Mouse (Mus musculus): ENCODE measurements around the gene Gja10. TPM values are rescaled to one million over a fixed set of nuclear protein-coding genes. Genes with fewer than 3 reads are reported as not detected.
A peak's percentile ranks its signal among the peaks of the same experiment; 100 is the strongest.

Gja10 gene
- total and polyA plus RNA-seq, 3 experiments, result not detected

- TF ChIP-seq RCOR1 (IDR thresholded peaks at IDR 0.05; ENCODE audit: low read depth, low read length), result no peak
- TF ChIP-seq TCF12 (IDR thresholded peaks at IDR 0.05; ENCODE audit: low read depth, low read length), result no peak
- no peak for TF ChIP-seq BHLHE40 (IDR thresholded peaks at IDR 0.05; ENCODE audit: borderline replicate concordance, low read depth, low read length)
- TF ChIP-seq ZKSCAN1 (IDR thresholded peaks at IDR 0.05; ENCODE audit: low read depth, low read length), result no peak
- TF ChIP-seq USF2 (IDR thresholded peaks at IDR 0.05; ENCODE audit: borderline replicate concordance in 1 of 2, insufficient read depth in 1 of 2, low read depth in 1 of 2, low read length in 2 of 2), result no peak
- peak; percentile 88 to 93 for TF ChIP-seq POLR2A (IDR thresholded peaks at IDR 0.05; ENCODE audit: control insufficient read depth in 1 of 2, insufficient read depth in 1 of 2, low read depth in 1 of 2, low read length in 2 of 2, poor library complexity in 1 of 2)
- TF ChIP-seq POLR2AphosphoS2 (IDR thresholded peaks at IDR 0.05; ENCODE audit: low read length), result peak; percentile 77; the same call in 1 of the 2 replicates
- peak; percentile 67 for TF ChIP-seq KAT2A (conservative IDR thresholded peaks at IDR 0.05; ENCODE audit: low read depth, low read length)
- TF ChIP-seq ZMIZ1 (IDR thresholded peaks at IDR 0.05; ENCODE audit: low read depth, low read length), result 0 out of 2 replicates have a peak, but pooled peaks have one; percentile 40
- TF ChIP-seq ETS1 (IDR thresholded peaks at IDR 0.05; ENCODE audit: low read depth, low read length), result peak; percentile 79
Measured at GRCm38 (mm10) chr4:32615034-32615881, 12.7 kb upstream of the Gja10 start, which contains the start of gene Casp8ap2 (continued).

GRCm38 (mm10) chr4:32601135-32601534, 1.4 kb downstream of the Gja10 start:
- Histone ChIP-seq H3K9ac (ENCODE audit: control insufficient read depth, low read depth, low read length, poor library complexity, severe bottlenecking) (no peak overlapping the region), H3K9me3 (replicated peaks; ENCODE audit: insufficient read depth, low read length) (no peaks in the 10 kb centered on the region), H3K4me1 (ENCODE audit: control insufficient read depth in 1 of 2, insufficient read depth in 2 of 2, low read length in 2 of 2) (no peaks in the 10 kb centered on the region), H3K27me3 (ENCODE audit: control insufficient read depth in 1 of 2, insufficient read depth in 2 of 2, low read length in 2 of 2) (peaks cover 10 to 13% of the 10 kb centered on the region in 2 experiments), H3K4me3 (ENCODE audit: control insufficient read depth in 1 of 2, insufficient read depth in 1 of 2, low read depth in 2 of 2, low read length in 2 of 2) (no peak overlapping the region), H3K79me2 (ENCODE audit: control insufficient read depth, insufficient read depth, low read length, poor library complexity) (no peaks in the 10 kb centered on the region), H3K27ac (ENCODE audit: control insufficient read depth, low read depth, low read length) (no peak overlapping the region), H3K36me3 (ENCODE audit: control insufficient read depth in 1 of 2, insufficient read depth in 2 of 2, low read length in 2 of 2) (no peaks in the 10 kb centered on the region)
- peak; percentile 72 for DNase-seq (ENCODE audit: low read depth, low spot score)
- peak; percentile 42; the same call in 1 of the 2 replicates for TF ChIP-seq USF1 (IDR thresholded peaks at IDR 0.05; ENCODE audit: low read depth, low read length)
- TF ChIP-seq SIN3A (IDR thresholded peaks at IDR 0.05; ENCODE audit: low read length), result peak; percentile 71
- TF ChIP-seq MAX (IDR thresholded peaks at IDR 0.05; ENCODE audit: low read length), result peak; percentile 62; the same call in 1 of the 2 replicates
- TF ChIP-seq MEF2A (IDR thresholded peaks at IDR 0.05; ENCODE audit: extremely low read depth, insufficient replicate concordance, low read depth, low read length, poor library complexity, severe bottlenecking), result no peak
- TF ChIP-seq MXI1 (IDR thresholded peaks at IDR 0.05; ENCODE audit: low read depth, low read length), result peak; percentile 75

GRCm38 (mm10) chr4:32588237-32588636, 14.3 kb downstream of the Gja10 start:
- H3K9ac ChIP-seq (ENCODE audit: control insufficient read depth, low read depth, low read length, poor library complexity, severe bottlenecking), result no peak overlapping the region
- DNase-seq (ENCODE audit: low read depth, low spot score), result no peak

More at GRCm38 (mm10) chr4:32588237-32588636, 14.3 kb downstream of the Gja10 start:
- Histone ChIP-seq H3K4me1 (ENCODE audit: control insufficient read depth in 1 of 2, insufficient read depth in 2 of 2, low read length in 2 of 2) (peaks cover 0 to 2% of the 10 kb centered on the region in 2 experiments; a peak in 1 of 4 replicates), H3K79me2 (ENCODE audit: control insufficient read depth, insufficient read depth, low read length, poor library complexity) (no peaks in the 10 kb centered on the region), H3K27ac (ENCODE audit: control insufficient read depth, low read depth, low read length) (no peak overlapping the region), H3K36me3 (ENCODE audit: control insufficient read depth in 1 of 2, insufficient read depth in 2 of 2, low read length in 2 of 2) (peaks cover 0 to 2% of the 10 kb centered on the region in 2 experiments; a peak in 1 of 4 replicates), H3K4me3 (ENCODE audit: control insufficient read depth in 1 of 2, insufficient read depth in 1 of 2, low read depth in 2 of 2, low read length in 2 of 2) (no peak overlapping the region), H3K27me3 (ENCODE audit: control insufficient read depth in 1 of 2, insufficient read depth in 2 of 2, low read length in 2 of 2) (peaks cover 0 to 5% of the 10 kb centered on the region in 2 experiments; a peak in 3 of 4 replicates), H3K9me3 (replicated peaks; ENCODE audit: insufficient read depth, low read length) (no peaks in the 10 kb centered on the region)
- TF ChIP-seq SMC3 (IDR thresholded peaks at IDR 0.05; ENCODE audit: low read depth, low read length), result no peak
- no peak for TF ChIP-seq POLR2A (IDR thresholded peaks at IDR 0.05; ENCODE audit: control insufficient read depth in 1 of 2, insufficient read depth in 1 of 2, low read depth in 1 of 2, low read length in 2 of 2, poor library complexity in 1 of 2)
- TF ChIP-seq MYB (IDR thresholded peaks at IDR 0.05; ENCODE audit: low read depth, low read length), result no peak
- no peak for TF ChIP-seq CHD1 (IDR thresholded peaks at IDR 0.05; ENCODE audit: low read depth, low read length)
- no peak for TF ChIP-seq ZKSCAN1 (IDR thresholded peaks at IDR 0.05; ENCODE audit: low read depth, low read length)
- TF ChIP-seq TCF12 (IDR thresholded peaks at IDR 0.05; ENCODE audit: low read depth, low read length), result no peak
- TF ChIP-seq KAT2A (conservative IDR thresholded peaks at IDR 0.05; ENCODE audit: low read depth, low read length), result no peak
- no peak for TF ChIP-seq NRF1 (IDR thresholded peaks at IDR 0.05; ENCODE audit: insufficient read depth, low read depth, low read length, poor library complexity, severe bottlenecking)
- TF ChIP-seq MXI1 (IDR thresholded peaks at IDR 0.05; ENCODE audit: low read depth, low read length), result no peak
- no peak for TF ChIP-seq MYC (IDR thresholded peaks at IDR 0.05; ENCODE audit: low read depth, low read length)
- no peak for TF ChIP-seq POLR2AphosphoS2 (IDR thresholded peaks at IDR 0.05; ENCODE audit: low read length)
- TF ChIP-seq SIN3A (IDR thresholded peaks at IDR 0.05; ENCODE audit: low read length), result no peak
- no peak for TF ChIP-seq E2F4 (IDR thresholded peaks at IDR 0.05; ENCODE audit: borderline replicate concordance, low read depth, low read length)
- no peak for TF ChIP-seq ZMIZ1 (IDR thresholded peaks at IDR 0.05; ENCODE audit: low read depth, low read length)
- TF ChIP-seq ZC3H11A (IDR thresholded peaks at IDR 0.05; ENCODE audit: low read depth, low read length), result no peak
- no peak for TF ChIP-seq HCFC1 (IDR thresholded peaks at IDR 0.05; ENCODE audit: low read depth, low read length)

All from MEL (cell line).